Mouse (Mus musculus): ENCODE results near the gene Scfd2.

- TF ChIP-seq EP300 (optimal IDR thresholded peaks at IDR 0.05): no peak
- TF ChIP-seq CTCF (IDR thresholded peaks at IDR 0.05; ENCODE audit: low read depth): no peak
These were observed 183.3 kb downstream of the Scfd2 start for GRCm38 (mm10) chr5:74348079-74348870.

Data from stomach, postnatal 0 days (tissue).